Mouse (Mus musculus) Patski (cell line): ENCODE data around the gene Sass6. TPM values are rescaled to one million over a fixed set of nuclear protein-coding genes. Genes with fewer than 3 reads are reported as not detected.
A peak's percentile ranks its signal among the peaks of the same experiment; 100 is the strongest.
"Not testable (repeated sequence)": the region's sequence is repeated elsewhere in the genome, so short reads cannot be mapped to it uniquely, and the experiment has no call there.

Experiments used
- ATAC-seq: fragments of 100-300 bp; one replicate; pipeline ENCODE4 v1.8.0; 2021
- CTCF ChIA-PET: fragments of 350-600 bp; sonication (Branson Sonifier 250); formaldehyde crosslinking; loops from one replicate; lab custom pipeline; 2022; ENCODE audit warnings: inconsistent platforms; lab: Charles Lee
- POLR2A ChIA-PET: fragments of 350-600 bp; sonication (Branson Sonifier 250); formaldehyde crosslinking; loops from one replicate; lab custom pipeline; 2022; ENCODE audit warnings: antibody characterized with exemption, inconsistent platforms; lab: Charles Lee
- DNase-seq: peaks from one replicate; pipeline ENCODE4 v3.0.0-alpha.2; 2011; ENCODE audit warnings: low read depth, low spot score
- H3K27me3 ChIP-seq: fragments of 371-371 bp; one replicate; pipeline ENCODE4 v1.5.1; 2021
- CTCF ChIP-seq: fragments of 100-300 bp; IDR thresholded peaks from one replicate; pipeline ENCODE4 v1.5.1; 2021
- in situ Hi-C: fragments of 300-500 bp; cut with MboI; formaldehyde crosslinking; loops from 3 replicates; pipeline ENCODE4 v1.11.1; 2018; ENCODE audit warnings: low pct_unique_long_range_greater_than_20kb, mixed read lengths
- polyA plus RNA-seq: library from polyadenylated mRNA; unstranded; gene quantifications from one replicate; pipeline ENCODE4 v1.2.3, GENCODE M21; 2021

The Sass6 gene
- polyA plus RNA-seq, 1 experiment from 2014 or later = 11.7 TPM

GRCm38 (mm10) chr3:116659856-116660430, 65.2 kb downstream of the Sass6 start:
- in situ Hi-C loops = no loop called here
- no peak for TF ChIP-seq CTCF
- no peaks in the 10 kb centered on the region for H3K27me3 ChIP-seq
- ChIA-PET POLR2A (interaction anchor here (0.6 kb wide), 1 partner anchor 76 kb away, joined by 8 read pairs; no protein-coding TSS in a partner anchor), CTCF (interaction anchor here (0.7 to 2.3 kb wide), 7 partner anchors 10 to 79 kb away, joined by 3 to 12 read pairs (median 4); no protein-coding TSS in a partner anchor)
- DNase-seq (no peak), ATAC-seq (no peak)

GRCm38 (mm10) chr3:116661288-116661869, 66.6 kb downstream of the Sass6 start:
- ATAC-seq (no peak), DNase-seq (no peak)
- ChIA-PET POLR2A (interaction anchor here (0.6 to 0.8 kb wide), 3 partner anchors 63 to 87 kb away, joined by 4 to 8 read pairs (median 5); partner anchors contain the start of gene Sass6), CTCF (interaction anchor here (0.6 to 1.4 kb wide), 6 partner anchors 10 to 329 kb away, joined by 3 to 4 read pairs (median 3); no protein-coding TSS in a partner anchor)
- in situ Hi-C loops = no loop called here
- no peaks in the 10 kb centered on the region for H3K27me3 ChIP-seq
- TF ChIP-seq CTCF = no peak

- H3K27me3 ChIP-seq = no peaks in the 10 kb centered on the region
- CTCF ChIA-PET = interaction anchor here (1.0 kb wide), 1 partner anchor 9 kb away, joined by 3 read pairs; no protein-coding TSS in a partner anchor
- DNase-seq (peak; percentile 43), ATAC-seq (peak; percentile 70)
- TF ChIP-seq CTCF = no peak
- in situ Hi-C loops = no loop called here
- POLR2A ChIA-PET = no interaction called here
Observed at GRCm38 (mm10) chr3:116661870-116662414, 67.2 kb downstream of the Sass6 start.

GRCm38 (mm10) chr3:116662463-116662863, 67.7 kb downstream of the Sass6 start, which contains the start of gene Mfsd14a:
Mfsd14a (minus strand) TSS chr3:116662677.
- TF ChIP-seq CTCF = no peak
- in situ Hi-C loops = no loop called here
- CTCF ChIA-PET = interaction anchor here (1.0 to 1.9 kb wide), 3 partner anchors 9 to 22 kb away, joined by 3 to 5 read pairs (median 3); no protein-coding TSS in a partner anchor
- ATAC-seq = peak; percentile 97
- no peaks in the 10 kb centered on the region for H3K27me3 ChIP-seq
- POLR2A ChIA-PET = interaction anchor here (1.9 kb wide), 1 partner anchor 49 kb away, joined by 6 read pairs; no protein-coding TSS in a partner anchor
- peak; percentile 81 for DNase-seq

GRCm38 (mm10) chr3:116664281-116664680, 69.5 kb downstream of the Sass6 start:
- ATAC-seq, in situ Hi-C loops, H3K27me3 ChIP-seq, DNase-seq: not testable (repeated sequence)
- CTCF ChIA-PET = interaction anchor here (1.3 to 1.9 kb wide), 5 partner anchors 10 to 95 kb away, joined by 3 to 5 read pairs (median 3); no protein-coding TSS in a partner anchor
- POLR2A ChIA-PET = interaction anchor here (1.9 kb wide), 1 partner anchor 47 kb away, joined by 6 read pairs; no protein-coding TSS in a partner anchor

Other genes starting within 250 kb of the Sass6 start
- gene Cdc14a, start 170.9 kb upstream of the Sass6 start, polyA plus RNA-seq = 7.1 TPM
- 101 TPM for gene Rtca, start 86.8 kb upstream of the Sass6 start, polyA plus RNA-seq
- gene Dbt, start 81.9 kb upstream of the Sass6 start, polyA plus RNA-seq = 60.5 TPM
- 0.26 TPM for gene Lrrc39, start 32.0 kb upstream of the Sass6 start, polyA plus RNA-seq
- 26.4 TPM for gene Trmt13, start 19.6 kb downstream of the Sass6 start, polyA plus RNA-seq
- gene Mfsd14a, start 67.7 kb downstream of the Sass6 start, polyA plus RNA-seq = 84.1 TPM
- 2.6 TPM for gene Gm43191, start 86.3 kb downstream of the Sass6 start, polyA plus RNA-seq
- gene Slc35a3, start 117.8 kb downstream of the Sass6 start, polyA plus RNA-seq = 44.0 TPM
- 44.8 TPM for gene Agl, start 213.2 kb downstream of the Sass6 start, polyA plus RNA-seq